Mouse (Mus musculus) stomach, postnatal 0 days (tissue): ENCODE measurements around the gene Klk1b11.

Experiments used
- CTCF ChIP-seq: IDR thresholded peaks from 2 replicates; pipeline ENCODE4 v1.5.1; 2016; ENCODE audit warnings: antibody characterized with exemption, low read depth, mild to moderate bottlenecking, moderate library complexity
- EP300 ChIP-seq: optimal IDR thresholded peaks from 2 replicates; pipeline ENCODE3; 2016; ENCODE audit warnings: antibody characterized with exemption

DNA sequence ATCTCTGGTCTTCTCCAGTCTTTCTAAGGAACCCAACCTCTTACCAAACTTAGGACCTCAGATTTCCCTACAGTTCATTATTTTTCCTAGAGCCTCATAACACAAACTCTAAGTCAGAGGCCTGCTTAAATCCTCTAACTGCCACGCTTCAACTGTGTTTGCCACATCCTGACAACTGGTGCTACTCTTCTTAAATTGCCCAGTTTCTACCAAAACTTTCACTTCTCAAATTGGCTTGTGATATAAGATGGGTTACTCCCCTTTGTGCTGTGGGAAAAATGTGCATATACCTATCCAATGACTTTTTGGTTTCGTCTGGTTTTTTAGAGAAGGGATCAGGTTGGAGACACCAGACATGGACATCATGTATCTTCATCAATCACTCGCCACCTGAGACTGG is 28.6 kb upstream of the Klk1b11 start:
- TF ChIP-seq CTCF = no peak
- no peak for TF ChIP-seq EP300
